Mouse (Mus musculus) hindbrain, embryonic 15.5 days (tissue): ENCODE measurements at regions not wholly inside any gene's neighbourhood (a gene's known extent, or its start where the extent isn't known, plus 50 kb on each side); places are given as distances from the start of the nearest gene placed in this dataset.
A peak's percentile ranks its signal among the peaks of the same experiment; 100 is the strongest.

Experiments
- ATAC-seq: fragments of 200-750 bp; cut with Nextera tagmentation; 2 replicates; pipeline ENCODE4 v1.8.0; 2017; ENCODE audit warnings: low read depth, moderate number of reproducible peaks, moderate TSS enrichment; ENCODE audit not compliant: low FRiP score
- H3K27ac ChIP-seq: fragments of 300-500 bp; sonication (generic); replicated peaks from 2 replicates; pipeline ENCODE4 v1.5.1; 2015; ENCODE audit warnings: mild to moderate bottlenecking, inconsistent platforms
- H3K27me3 ChIP-seq: fragments of 300-500 bp; sonication (generic); 2 replicates; pipeline ENCODE4 v1.6.1; 2015; ENCODE audit warnings: control low read depth, inconsistent platforms
- H3K36me3 ChIP-seq: fragments of 300-500 bp; sonication (generic); 2 replicates; pipeline ENCODE4 v1.6.1; 2015; ENCODE audit warnings: control low read depth, inconsistent platforms
- H3K4me1 ChIP-seq: fragments of 300-500 bp; sonication (generic); replicated peaks from 2 replicates; pipeline ENCODE4 v1.6.1; 2015; ENCODE audit warnings: control low read depth, inconsistent platforms
- H3K4me2 ChIP-seq: fragments of 300-500 bp; sonication (generic); 2 replicates; pipeline ENCODE4 v1.6.1; 2015; ENCODE audit warnings: moderate library complexity, mild to moderate bottlenecking, inconsistent platforms
- H3K4me3 ChIP-seq: fragments of 300-500 bp; sonication (generic); 2 replicates; pipeline ENCODE4 v1.5.1; 2015; ENCODE audit warnings: mild to moderate bottlenecking, inconsistent platforms
- H3K9ac ChIP-seq: fragments of 300-500 bp; sonication (generic); 2 replicates; pipeline ENCODE4 v1.6.1; 2015; ENCODE audit warnings: inconsistent platforms
- H3K9me3 ChIP-seq: fragments of 300-500 bp; sonication (generic); 2 replicates; pipeline ENCODE4 v1.6.1; 2016; ENCODE audit warnings: control low read depth, inconsistent platforms
- WGBS: fragments of 180-500 bp; shearing (Covaris S2); methylation state at CpG from one replicate; pipeline ENCODE4 v1.1.7; 2015; 5-methylcytosine and 5-hydroxymethylcytosine counted together

GRCm38 (mm10) chr1:89342794-89343193, 111.8 kb upstream of the Agap1 start:
- 52% methylated on average over 4 of the region's 4 CpGs for WGBS
- no peak overlapping the region for H3K27ac ChIP-seq
- H3K4me2 ChIP-seq: no peak overlapping the region
- no peaks in the 10 kb centered on the region for H3K9me3 ChIP-seq
- no peaks in the 10 kb centered on the region for H3K27me3 ChIP-seq
- no peaks in the 10 kb centered on the region for H3K4me1 ChIP-seq
- no peak overlapping the region for H3K4me3 ChIP-seq
- ATAC-seq: no peak
- no peaks in the 10 kb centered on the region for H3K36me3 ChIP-seq
- no peak overlapping the region for H3K9ac ChIP-seq

GRCm38 (mm10) chr1:89344546-89344945, 110.1 kb upstream of the Agap1 start:
- Histone ChIP-seq H3K27ac (no peak overlapping the region), H3K4me1 (no peaks in the 10 kb centered on the region), H3K36me3 (no peaks in the 10 kb centered on the region), H3K9me3 (no peaks in the 10 kb centered on the region), H3K9ac (no peak overlapping the region), H3K4me2 (no peak overlapping the region), H3K4me3 (no peak overlapping the region), H3K27me3 (no peaks in the 10 kb centered on the region)
- 44% methylated on average over 6 of the region's 6 CpGs for WGBS
- ATAC-seq: no peak

- WGBS: 58% methylated on average over 3 of the region's 3 CpGs
- H3K9me3 ChIP-seq: no peaks in the 10 kb centered on the region
- no peak overlapping the region for H3K4me2 ChIP-seq
- H3K36me3 ChIP-seq: no peaks in the 10 kb centered on the region
- H3K9ac ChIP-seq: no peak overlapping the region
- no peaks in the 10 kb centered on the region for H3K27me3 ChIP-seq
- no peak overlapping the region for H3K27ac ChIP-seq
- no peaks in the 10 kb centered on the region for H3K4me1 ChIP-seq
- no peak for ATAC-seq
- H3K4me3 ChIP-seq: no peak overlapping the region
These were observed 107.3 kb upstream of the Agap1 start for GRCm38 (mm10) chr1:89347341-89347740.

- Histone ChIP-seq H3K9me3 (no peaks in the 10 kb centered on the region), H3K9ac (no peak overlapping the region), H3K4me3 (no peak overlapping the region), H3K27me3 (no peaks in the 10 kb centered on the region), H3K27ac (no peak overlapping the region), H3K4me1 (no peaks in the 10 kb centered on the region), H3K36me3 (no peaks in the 10 kb centered on the region), H3K4me2 (no peak overlapping the region)
- WGBS: 43% methylated on average over 4 of the region's 4 CpGs
- no peak for ATAC-seq
These were observed 101.7 kb upstream of the Agap1 start for GRCm38 (mm10) chr1:89352936-89353335.

- 60% methylated on average over 3 of the region's 3 CpGs for WGBS
These were observed 95.3 kb upstream of the Agap1 start for GRCm38 (mm10) chr1:89359257-89359656.

GRCm38 (mm10) chr1:89364547-89365305, 89.9 kb upstream of the Agap1 start:
- H3K27me3 ChIP-seq: no peaks in the 10 kb centered on the region
- no peak overlapping the region for H3K9ac ChIP-seq
- WGBS: 48% methylated on average over 12 of the region's 12 CpGs
- no peaks in the 10 kb centered on the region for H3K36me3 ChIP-seq
- peak; percentile 90 for ATAC-seq
- no peaks in the 10 kb centered on the region for H3K9me3 ChIP-seq
- no peak overlapping the region for H3K4me2 ChIP-seq
- H3K4me3 ChIP-seq: no peak overlapping the region
- H3K4me1 ChIP-seq: peaks cover 7% of the 10 kb centered on the region
- no peak overlapping the region for H3K27ac ChIP-seq

More at GRCm38 (mm10) chr1:89359257-89359656, 95.3 kb upstream of the Agap1 start:
- Histone ChIP-seq H3K4me2 (no peak overlapping the region), H3K27me3 (no peaks in the 10 kb centered on the region), H3K36me3 (no peaks in the 10 kb centered on the region), H3K4me1 (peaks cover 2% of the 10 kb centered on the region), H3K4me3 (no peak overlapping the region), H3K9me3 (no peaks in the 10 kb centered on the region), H3K9ac (no peak overlapping the region), H3K27ac (no peak overlapping the region)
- ATAC-seq: no peak

- no peaks in the 10 kb centered on the region for H3K36me3 ChIP-seq
- no peak overlapping the region for H3K9ac ChIP-seq
- 94% methylated on average over 5 of the region's 5 CpGs for WGBS
- no peaks in the 10 kb centered on the region for H3K27me3 ChIP-seq
- peaks cover 7% of the 10 kb centered on the region for H3K4me1 ChIP-seq
- no peaks in the 10 kb centered on the region for H3K9me3 ChIP-seq
- H3K27ac ChIP-seq: no peak overlapping the region
- no peak overlapping the region for H3K4me2 ChIP-seq
- no peak for ATAC-seq
- no peak overlapping the region for H3K4me3 ChIP-seq
These were observed 87.7 kb upstream of the Agap1 start for GRCm38 (mm10) chr1:89366891-89367290.

- Histone ChIP-seq H3K36me3 (no peaks in the 10 kb centered on the region), H3K4me2 (no peak overlapping the region), H3K9me3 (no peaks in the 10 kb centered on the region), H3K9ac (no peak overlapping the region), H3K27me3 (no peaks in the 10 kb centered on the region), H3K4me3 (no peak overlapping the region), H3K27ac (no peak overlapping the region), H3K4me1 (no peaks in the 10 kb centered on the region)
- ATAC-seq: no peak
These were observed 80.8 kb upstream of the Agap1 start for GRCm38 (mm10) chr1:89373806-89374205.

GRCm38 (mm10) chr1:89374271-89374670, 80.3 kb upstream of the Agap1 start:
- no peaks in the 10 kb centered on the region for H3K9me3 ChIP-seq
- no peak overlapping the region for H3K9ac ChIP-seq
- H3K27ac ChIP-seq: no peak overlapping the region
- H3K4me3 ChIP-seq: no peak overlapping the region
- no peak for ATAC-seq
- no peaks in the 10 kb centered on the region for H3K27me3 ChIP-seq
- WGBS: 98% methylated on average over 2 of the region's 2 CpGs
- H3K36me3 ChIP-seq: no peaks in the 10 kb centered on the region
- H3K4me1 ChIP-seq: no peaks in the 10 kb centered on the region
- H3K4me2 ChIP-seq: no peak overlapping the region

GRCm38 (mm10) chr1:89382021-89382420, 72.6 kb upstream of the Agap1 start:
- Histone ChIP-seq H3K27ac (no peak overlapping the region), H3K4me2 (no peak overlapping the region), H3K9me3 (no peaks in the 10 kb centered on the region), H3K36me3 (no peaks in the 10 kb centered on the region), H3K4me1 (no peaks in the 10 kb centered on the region), H3K9ac (no peak overlapping the region), H3K4me3 (no peak overlapping the region), H3K27me3 (no peaks in the 10 kb centered on the region)
- 71% methylated on average over 6 of the region's 6 CpGs for WGBS
- ATAC-seq: no peak

- no peak for ATAC-seq
- no peak overlapping the region for H3K4me2 ChIP-seq
These were observed 69.5 kb upstream of the Agap1 start for GRCm38 (mm10) chr1:89385111-89385510.

GRCm38 (mm10) chr1:89392711-89393110, 61.9 kb upstream of the Agap1 start:
- Histone ChIP-seq H3K4me2 (no peak overlapping the region), H3K36me3 (no peaks in the 10 kb centered on the region)

More at GRCm38 (mm10) chr1:89385111-89385510, 69.5 kb upstream of the Agap1 start:
- Histone ChIP-seq H3K27me3 (no peaks in the 10 kb centered on the region), H3K27ac (no peak overlapping the region), H3K9me3 (no peaks in the 10 kb centered on the region), H3K4me1 (no peaks in the 10 kb centered on the region), H3K4me3 (no peak overlapping the region), H3K9ac (no peak overlapping the region), H3K36me3 (no peaks in the 10 kb centered on the region)
- 70% methylated on average over 6 of the region's 6 CpGs for WGBS

GRCm38 (mm10) chr1:89394471-89394870, 60.1 kb upstream of the Agap1 start:
- 55% methylated on average over 7 of the region's 7 CpGs for WGBS
- Histone ChIP-seq H3K4me1 (peaks cover 4% of the 10 kb centered on the region; the same call in 1 of the 2 replicates), H3K4me3 (no peak overlapping the region), H3K36me3 (no peaks in the 10 kb centered on the region), H3K27me3 (no peaks in the 10 kb centered on the region), H3K27ac (no peak overlapping the region), H3K4me2 (no peak overlapping the region), H3K9me3 (no peaks in the 10 kb centered on the region), H3K9ac (no peak overlapping the region)
- no peak for ATAC-seq

More at GRCm38 (mm10) chr1:89392711-89393110, 61.9 kb upstream of the Agap1 start:
- Histone ChIP-seq H3K9me3 (no peaks in the 10 kb centered on the region), H3K27ac (no peak overlapping the region), H3K4me3 (no peak overlapping the region), H3K27me3 (no peaks in the 10 kb centered on the region), H3K4me1 (peaks cover 4% of the 10 kb centered on the region; the same call in 1 of the 2 replicates), H3K9ac (no peak overlapping the region)
- 87% methylated on average over 4 of the region's 4 CpGs for WGBS
- ATAC-seq: no peak
